Mouse (Mus musculus) liver, embryonic 11.5 days (tissue): ENCODE results near the gene Nyx. TPM values are rescaled to one million over a fixed set of nuclear protein-coding genes. Genes with fewer than 3 reads are reported as not detected.
A peak's percentile ranks its signal among the peaks of the same experiment; 100 is the strongest.
"Not testable (repeated sequence)": the region's sequence is repeated elsewhere in the genome, so short reads cannot be mapped to it uniquely, and the experiment has no call there.

Source experiments
- ATAC-seq: fragments of 200-750 bp; cut with Nextera tagmentation; replicated peaks from 2 replicates; pipeline ENCODE4 v1.8.0; 2017; ENCODE audit warnings: moderate number of reproducible peaks, mild to moderate bottlenecking, moderate TSS enrichment, moderate library complexity; ENCODE audit not compliant: low FRiP score
- DNase-seq: peaks from one replicate; pipeline ENCODE4 v3.0.0-alpha.2; 2017; ENCODE audit warnings: low spot score
- H3K27ac ChIP-seq: fragments of 300-500 bp; sonication (generic); 2 replicates; pipeline ENCODE4 v1.5.1; 2014; ENCODE audit warnings: mild to moderate bottlenecking, low read depth, low read length, control low read depth
- H3K27me3 ChIP-seq: fragments of 300-500 bp; sonication (generic); replicated peaks from 2 replicates; pipeline ENCODE4 v1.6.1; 2014; ENCODE audit warnings: low read length, mixed read lengths; ENCODE audit not compliant: control insufficient read depth, insufficient read depth
- H3K36me3 ChIP-seq: fragments of 300-500 bp; sonication (generic); 2 replicates; pipeline ENCODE4 v1.6.1; 2014; ENCODE audit warnings: mild to moderate bottlenecking, low read length, moderate library complexity, mixed read lengths; ENCODE audit not compliant: control insufficient read depth, insufficient read depth
- H3K4me1 ChIP-seq: fragments of 300-500 bp; sonication (generic); replicated peaks from 2 replicates; pipeline ENCODE4 v1.6.1; 2014; ENCODE audit warnings: low read length, mixed read lengths; ENCODE audit not compliant: control insufficient read depth, insufficient read depth
- H3K4me2 ChIP-seq: fragments of 300-500 bp; sonication (generic); 2 replicates; pipeline ENCODE4 v1.6.1; 2014; ENCODE audit warnings: mild to moderate bottlenecking, control low read depth, moderate library complexity
- H3K4me3 ChIP-seq: fragments of 300-500 bp; sonication (generic); 2 replicates; pipeline ENCODE4 v1.5.1; 2014; ENCODE audit warnings: low read depth, low read length, control low read depth
- H3K9ac ChIP-seq: fragments of 300-500 bp; sonication (generic); 2 replicates; pipeline ENCODE4 v1.6.1; 2014; ENCODE audit warnings: low read depth, low read length, control low read depth
- H3K9me3 ChIP-seq: fragments of 300-500 bp; sonication (generic); 2 replicates; pipeline ENCODE4 v1.6.1; 2016; ENCODE audit warnings: low read length, inconsistent platforms, mixed read lengths; ENCODE audit not compliant: control insufficient read depth
- WGBS: fragments of 180-500 bp; shearing (Covaris S2); extraction: QIAGEN DNeasy Blood & Tissue Kit; methylation state at CpG from one replicate; pipeline ENCODE4 v1.1.7; 2014; 5-methylcytosine and 5-hydroxymethylcytosine counted together
- polyA plus RNA-seq: library from polyadenylated mRNA; unstranded; fragments of >200 nt; fragmentation: Nextera tagmentation; extraction: Ambion mirVana; gene quantifications from 2 replicates; pipeline ENCODE4 v1.2.1, GENCODE M21; 2014

Gene Nyx
- 0.04 TPM in 1 of 2 replicates, not detected in the other for polyA plus RNA-seq

GRCm38 (mm10) chrX:13465810-13466209 is at the start of gene Nyx:
TSS of gene Nyx (plus strand) at chrX:13466110.
- no peak for ATAC-seq
- 69% methylated on average over 3 of the region's 3 CpGs for WGBS
- Histone ChIP-seq H3K27me3 (no peaks in the 10 kb centered on the region; the same call in 1 of the 2 replicates), H3K4me1 (peaks cover 4% of the 10 kb centered on the region; the same call in 1 of the 2 replicates), H3K4me3 (no peak within 1 kb of the TSS), H3K9ac (no peak within 1 kb of the TSS), H3K9me3 (no peaks in the 10 kb centered on the region), H3K4me2 (no peak within 1 kb of the TSS), H3K36me3 (no peaks in the 10 kb centered on the region), H3K27ac (no peak within 1 kb of the TSS)
- no peak for DNase-seq

DNA sequence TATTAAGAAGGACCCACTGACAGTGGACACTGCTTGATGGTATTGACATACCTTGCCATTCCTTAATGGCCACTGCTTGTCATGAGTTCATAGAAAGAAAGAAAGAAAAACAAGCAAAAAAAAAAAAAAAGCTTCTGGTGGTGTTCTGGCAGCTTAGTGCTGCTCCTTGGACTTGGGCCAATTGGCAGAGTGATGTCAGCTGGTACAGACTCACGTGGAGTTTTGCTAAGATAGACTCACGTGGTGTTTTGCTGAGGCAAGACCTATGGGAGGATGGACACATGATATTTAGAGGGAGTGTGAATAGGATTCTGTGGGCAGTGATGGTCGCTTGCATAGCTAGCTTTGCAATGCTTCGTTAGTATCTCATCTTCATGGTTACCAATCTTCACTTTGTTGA is 43.9 kb upstream of the Nyx start:
- no peak for ATAC-seq
- WGBS: 59% methylated on average over 4 of the region's 4 CpGs
- H3K36me3 ChIP-seq: no peaks in the 10 kb centered on the region
- no peaks in the 10 kb centered on the region for H3K9me3 ChIP-seq
- no peak for DNase-seq
- H3K9ac ChIP-seq: no peak overlapping the region
- H3K27ac ChIP-seq: no peak overlapping the region
- no peak overlapping the region for H3K4me3 ChIP-seq
- H3K4me2 ChIP-seq: no peak overlapping the region
- no peaks in the 10 kb centered on the region for H3K4me1 ChIP-seq
- peaks cover 4% of the 10 kb centered on the region; the same call in 1 of the 2 replicates for H3K27me3 ChIP-seq

GRCm38 (mm10) chrX:13431421-13431820 is 34.5 kb upstream of the Nyx start:
- WGBS: 53% methylated on average over 6 of the region's 6 CpGs
- no peak for DNase-seq
- Histone ChIP-seq H3K27me3 (no peaks in the 10 kb centered on the region), H3K9me3 (no peaks in the 10 kb centered on the region), H3K9ac (no peak overlapping the region), H3K4me1 (no peaks in the 10 kb centered on the region), H3K4me2 (no peak overlapping the region), H3K27ac (no peak overlapping the region), H3K36me3 (no peaks in the 10 kb centered on the region), H3K4me3 (no peak overlapping the region)
- no peak for ATAC-seq

DNA sequence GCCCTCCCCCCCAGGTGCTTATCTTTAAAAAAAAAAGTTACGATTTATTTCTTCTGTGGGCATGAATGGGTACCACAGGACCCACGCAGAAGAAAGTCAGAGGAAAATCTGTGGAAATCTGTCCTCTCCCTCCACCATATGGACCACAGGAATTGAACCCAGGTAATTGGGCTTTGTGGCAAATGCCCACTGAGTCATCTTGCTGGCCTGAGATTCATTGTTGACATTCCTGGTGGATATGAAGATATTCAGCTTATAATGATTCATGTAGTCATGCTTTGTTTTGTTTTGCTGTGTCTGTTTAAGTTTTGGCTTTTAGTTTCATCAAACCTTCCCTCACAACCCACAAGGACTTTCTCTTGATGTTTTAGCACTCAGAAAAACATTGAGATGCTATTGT is 29.9 kb upstream of the Nyx start:
- H3K9me3 ChIP-seq, H3K27ac ChIP-seq, H3K4me1 ChIP-seq, DNase-seq, H3K4me2 ChIP-seq, H3K27me3 ChIP-seq, H3K36me3 ChIP-seq, H3K9ac ChIP-seq, H3K4me3 ChIP-seq, ATAC-seq: not testable (repeated sequence)
- WGBS: 68% methylated on average over 2 of the region's 2 CpGs

GRCm38 (mm10) chrX:13456544-13456943 is 9.4 kb upstream of the Nyx start:
- H3K9ac ChIP-seq, H3K27me3 ChIP-seq, H3K9me3 ChIP-seq, H3K4me3 ChIP-seq, H3K4me1 ChIP-seq, H3K27ac ChIP-seq, ATAC-seq, H3K36me3 ChIP-seq, H3K4me2 ChIP-seq, DNase-seq: not testable (repeated sequence)
- 80% methylated on average over 9 of the region's 9 CpGs for WGBS

- Histone ChIP-seq H3K36me3 (no peaks in the 10 kb centered on the region), H3K27ac (no peak overlapping the region), H3K27me3 (no peaks in the 10 kb centered on the region; the same call in 1 of the 2 replicates), H3K4me2 (no peak overlapping the region), H3K9ac (no peak overlapping the region), H3K4me3 (no peak overlapping the region), H3K9me3 (no peaks in the 10 kb centered on the region), H3K4me1 (peaks cover 4% of the 10 kb centered on the region; the same call in 1 of the 2 replicates)
- WGBS: 83% methylated on average over 1 of the region's 1 CpGs
- ATAC-seq: no peak
- DNase-seq: no peak
These were observed 7.1 kb upstream of the Nyx start for GRCm38 (mm10) chrX:13458766-13459165.

GRCm38 (mm10) chrX:13461266-13462261 is 4.3 kb upstream of the Nyx start:
- Histone ChIP-seq H3K36me3 (no peaks in the 10 kb centered on the region), H3K9me3 (no peaks in the 10 kb centered on the region), H3K27ac (no peak overlapping the region; the same call in 1 of the 2 replicates), H3K4me2 (peak overlapping the region; percentile 66), H3K9ac (peak overlapping the region; percentile 59), H3K27me3 (no peaks in the 10 kb centered on the region; the same call in 1 of the 2 replicates), H3K4me3 (peak overlapping the region; percentile 44), H3K4me1 (peaks cover 4% of the 10 kb centered on the region; the same call in 1 of the 2 replicates)
- peak; percentile 82 for DNase-seq
- ATAC-seq: peak; percentile 95
- 10% methylated on average over 45 of the region's 46 CpGs for WGBS

GRCm38 (mm10) chrX:13462982-13463517 is 2.9 kb upstream of the Nyx start:
- 78% methylated on average over 2 of the region's 2 CpGs for WGBS

More at GRCm38 (mm10) chrX:13462982-13463517, 2.9 kb upstream of the Nyx start:
- no peak overlapping the region for H3K9ac ChIP-seq
- no peaks in the 10 kb centered on the region; the same call in 1 of the 2 replicates for H3K27me3 ChIP-seq
- H3K36me3 ChIP-seq: no peaks in the 10 kb centered on the region
- H3K4me2 ChIP-seq: no peak overlapping the region
- DNase-seq: no peak
- H3K9me3 ChIP-seq: no peaks in the 10 kb centered on the region
- no peak for ATAC-seq
- no peak overlapping the region for H3K4me3 ChIP-seq
- no peak overlapping the region for H3K27ac ChIP-seq
- peaks cover 4% of the 10 kb centered on the region; the same call in 1 of the 2 replicates for H3K4me1 ChIP-seq
